Mouse (Mus musculus): ENCODE data around the gene Lhfpl1.
"Not testable (repeated sequence)": the region's sequence is repeated elsewhere in the genome, so short reads cannot be mapped to it uniquely, and the experiment has no call there.

Lhfpl1 gene

DNA sequence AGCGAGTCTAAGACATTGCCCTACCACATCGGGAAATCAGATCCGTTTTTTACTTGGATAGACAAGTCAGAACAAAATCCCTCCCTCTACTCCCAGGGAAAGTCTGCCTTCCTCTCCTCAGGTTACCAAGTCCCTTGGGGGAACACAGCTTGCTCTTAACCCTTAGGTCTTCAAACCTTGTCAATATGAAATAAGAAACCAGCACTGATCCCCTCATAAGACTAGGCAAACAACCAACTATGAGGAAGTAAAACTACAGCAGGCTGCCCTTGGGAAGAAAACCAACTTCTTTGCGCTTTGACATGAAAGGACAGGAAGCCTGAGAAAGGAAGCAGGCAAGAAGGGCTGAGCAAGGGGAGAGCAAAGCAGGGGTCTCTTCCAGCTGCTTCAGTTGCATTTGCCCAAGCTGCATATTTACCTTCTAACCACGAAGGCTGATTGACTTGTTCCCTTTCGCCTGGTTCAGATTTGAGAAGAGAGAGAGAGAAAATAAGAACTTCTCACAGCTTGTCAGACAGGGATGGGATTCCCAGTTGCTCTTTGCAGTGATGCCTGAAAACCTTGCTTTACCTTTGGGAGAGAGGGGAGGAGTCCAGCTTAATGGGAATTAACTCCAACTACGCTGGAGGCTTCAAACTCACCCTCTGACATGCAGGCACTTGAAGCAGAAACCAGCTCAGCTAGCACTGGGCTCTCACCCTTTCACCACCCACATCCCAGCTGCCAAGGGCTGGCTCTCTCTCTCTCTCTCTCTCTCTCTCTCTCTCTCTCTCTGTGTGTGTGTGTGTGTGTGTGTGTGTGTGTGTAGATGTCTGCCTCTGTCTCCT, at the start of gene Lhfpl1:
TSS of gene Lhfpl1 (minus strand) at position 713 of the 827 bp plus-strand sequence.
- DNase-seq (ENCODE audit: low spot score in 2 of 2), result peak in 1 of 2 experiments; percentile 13

DNA sequence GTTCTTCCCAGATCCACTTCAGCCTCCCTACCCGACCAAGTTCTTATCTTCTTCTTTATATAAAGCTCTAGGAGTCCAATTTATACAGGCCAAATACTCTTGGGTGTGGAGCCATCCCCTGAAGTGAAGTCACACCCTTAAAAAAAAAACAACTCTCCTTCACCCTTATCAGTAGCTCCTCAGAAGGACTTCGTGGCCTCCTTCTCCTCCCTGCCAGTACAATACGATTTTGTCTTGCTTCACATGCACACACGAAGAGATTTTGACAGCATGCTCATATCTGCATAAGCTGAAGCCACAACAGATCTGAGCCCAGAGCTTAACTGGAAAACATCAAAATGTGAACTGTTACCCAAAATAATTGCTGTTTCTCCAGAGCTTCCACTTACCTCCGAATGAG, 22.9 kb upstream of the Lhfpl1 start:
- no peak for DNase-seq (ENCODE audit: low spot score in 2 of 2)

DNA sequence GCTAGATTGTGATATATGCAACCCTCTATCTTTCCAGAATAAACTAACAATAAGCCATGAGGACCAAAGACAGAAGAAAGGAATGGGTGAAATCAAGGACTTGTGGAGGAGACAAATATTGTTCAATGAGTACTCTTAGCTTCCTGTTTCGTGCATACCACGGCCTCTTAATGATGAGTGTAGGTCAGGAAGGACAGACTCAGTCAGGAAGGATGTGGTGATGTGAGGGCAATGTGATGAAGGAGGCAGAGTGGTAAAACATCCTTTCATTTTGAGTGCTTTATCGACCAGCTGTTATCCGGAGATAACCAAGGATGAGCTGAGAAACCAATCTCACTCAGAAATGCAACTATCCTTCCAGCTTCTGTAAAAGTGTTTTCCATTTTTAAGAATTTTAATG, 13.6 kb upstream of the Lhfpl1 start:
- peak in 1 of 2 experiments; percentile 0 for DNase-seq (ENCODE audit: low spot score in 2 of 2)

DNA sequence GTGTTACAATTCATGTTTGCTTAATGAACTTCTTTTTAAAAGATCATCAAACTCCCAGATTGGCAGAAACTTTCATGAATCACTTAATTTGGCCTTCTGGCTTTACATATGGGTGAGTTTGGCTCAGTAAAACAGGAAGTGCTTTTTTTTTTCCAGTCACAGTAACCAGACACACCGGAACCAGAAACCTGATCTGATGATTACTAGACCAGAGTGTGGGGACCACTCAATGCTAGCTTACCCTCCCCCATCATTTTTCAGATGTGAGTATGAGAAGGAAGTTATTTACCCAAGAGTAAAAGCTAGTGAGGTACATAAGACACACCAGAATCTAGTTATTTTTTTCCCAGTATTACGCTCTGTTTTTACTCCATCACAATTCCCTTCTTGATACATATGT, 6.5 kb downstream of the Lhfpl1 start:
- DNase-seq (ENCODE audit: low spot score in 2 of 2), result peak; percentile 3 to 41

DNA sequence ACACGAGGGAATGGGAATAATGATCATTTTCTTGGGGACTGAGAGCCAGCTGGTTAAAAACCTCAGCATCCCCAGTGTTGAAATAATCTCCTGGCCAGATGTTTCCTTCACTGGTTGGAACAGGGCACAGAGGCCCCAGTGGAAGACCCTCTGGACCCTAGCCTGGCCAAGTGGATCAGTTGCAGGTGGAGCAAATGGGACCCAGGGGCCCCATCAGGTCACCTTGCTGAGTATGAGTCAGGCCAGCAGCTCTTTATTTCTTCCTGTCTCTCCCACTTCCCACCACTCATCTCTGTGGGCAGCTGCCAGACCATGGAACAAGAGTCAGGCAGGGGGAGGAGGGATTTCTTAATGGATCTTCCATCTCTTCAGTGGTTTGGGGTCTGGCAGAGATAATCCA, 12.7 kb downstream of the Lhfpl1 start:
- DNase-seq (ENCODE audit: low spot score in 2 of 2), result no peak

DNA sequence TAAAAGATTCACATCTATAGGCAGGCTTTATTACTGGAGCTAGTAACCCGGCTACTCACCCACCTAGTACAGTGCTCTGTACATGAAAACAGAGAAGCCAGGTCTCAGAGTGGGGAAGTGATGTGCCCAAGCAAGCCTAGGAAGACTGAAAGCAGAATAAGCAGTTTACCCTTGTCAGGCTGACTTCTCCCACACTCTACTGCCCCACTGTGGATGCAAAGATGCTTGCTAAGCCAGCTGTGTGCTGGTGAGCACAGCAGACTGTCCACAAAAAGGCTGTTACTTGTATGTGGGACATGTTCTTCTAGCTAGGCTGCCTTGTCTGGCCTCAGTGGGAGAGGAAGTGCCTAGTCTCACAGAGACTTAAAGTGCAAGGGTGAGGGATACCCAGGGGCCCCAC, 40.3 kb downstream of the Lhfpl1 start:
- no peak for DNase-seq (ENCODE audit: low spot score in 2 of 2)

DNA sequence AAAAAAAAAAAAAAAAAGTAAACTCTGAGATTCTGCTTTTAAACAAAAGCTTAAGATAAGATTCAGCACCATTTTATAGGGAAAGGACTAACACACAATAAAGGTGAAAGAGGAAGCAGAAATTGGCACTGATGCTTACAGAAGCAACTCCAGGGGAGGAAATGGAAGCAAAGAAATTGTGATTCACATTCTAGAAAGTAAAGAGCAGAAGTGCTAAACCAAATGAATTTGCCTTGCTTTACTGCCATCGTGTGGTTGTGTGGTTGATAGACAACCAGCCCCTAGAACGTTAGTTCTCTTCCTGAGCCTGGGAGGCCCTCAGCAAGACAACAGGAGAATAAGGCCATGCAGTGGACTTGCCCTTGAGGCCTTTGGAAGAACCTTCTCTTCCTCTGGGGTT, 41.7 kb downstream of the Lhfpl1 start:
- DNase-seq (ENCODE audit: low spot score in 2 of 2), result peak in 1 of 2 experiments; percentile 2

DNA sequence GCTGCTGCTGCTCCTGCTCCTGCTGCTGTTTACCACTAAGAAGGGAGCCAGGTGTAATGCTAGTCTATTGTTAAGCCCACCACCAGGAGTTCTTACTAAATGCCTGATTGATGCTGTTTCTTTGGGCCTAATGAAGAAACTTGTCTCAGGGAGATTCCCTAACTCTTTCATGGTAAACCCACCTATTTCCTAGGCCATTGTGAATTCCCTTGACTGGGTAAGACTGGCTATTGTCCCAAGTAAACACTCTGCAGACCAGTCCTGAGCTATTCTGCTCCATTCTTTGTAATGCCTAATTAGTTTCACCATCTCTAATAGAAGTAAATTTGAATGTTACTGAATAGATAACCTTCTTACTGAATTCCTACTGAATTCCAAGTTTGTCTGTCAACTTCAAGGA, 48.7 kb downstream of the Lhfpl1 start:
- not testable (repeated sequence) for DNase-seq (ENCODE audit: low spot score in 2 of 2)

DNA sequence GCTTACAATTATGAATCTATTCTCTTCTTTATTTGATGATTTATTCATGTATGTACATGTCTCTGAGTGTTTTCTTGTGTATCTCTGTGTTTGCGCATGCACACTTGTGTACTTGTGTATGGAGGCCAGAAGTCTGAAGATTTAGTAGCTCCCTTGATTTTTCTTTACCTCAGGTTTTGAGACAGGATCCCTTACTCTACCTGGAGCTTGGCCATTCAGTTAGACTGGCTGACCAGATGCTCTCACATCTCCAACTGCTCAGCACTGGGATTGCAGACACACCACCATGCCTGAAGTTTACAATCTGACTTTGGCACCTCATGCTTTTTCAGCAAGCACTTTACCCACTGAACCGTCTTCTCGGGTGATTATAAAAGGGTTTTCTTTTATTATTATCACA, 76.7 kb downstream of the Lhfpl1 start:
- no peak for DNase-seq (ENCODE audit: low spot score in 2 of 2)

DNA sequence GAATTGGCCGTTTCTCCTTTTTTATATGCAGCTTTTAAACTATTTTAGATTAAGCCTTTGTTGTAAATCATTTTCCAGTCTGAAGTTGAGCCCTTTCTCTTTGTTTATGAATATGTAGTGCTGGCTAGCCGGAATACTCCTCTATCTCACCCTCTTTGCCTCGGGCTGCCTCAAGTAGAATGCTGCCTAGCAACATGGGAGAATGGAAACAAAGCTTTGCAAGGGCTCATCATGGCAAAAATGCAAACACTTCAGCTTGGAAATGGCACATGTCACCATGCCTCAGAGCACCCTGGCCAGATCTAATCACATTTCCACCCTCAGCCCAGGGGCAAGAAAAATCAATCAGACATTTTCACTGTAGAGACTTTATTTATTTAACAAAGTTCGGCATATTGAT, 77.1 kb downstream of the Lhfpl1 start:
- DNase-seq (ENCODE audit: low spot score in 2 of 2), result no peak

DNA sequence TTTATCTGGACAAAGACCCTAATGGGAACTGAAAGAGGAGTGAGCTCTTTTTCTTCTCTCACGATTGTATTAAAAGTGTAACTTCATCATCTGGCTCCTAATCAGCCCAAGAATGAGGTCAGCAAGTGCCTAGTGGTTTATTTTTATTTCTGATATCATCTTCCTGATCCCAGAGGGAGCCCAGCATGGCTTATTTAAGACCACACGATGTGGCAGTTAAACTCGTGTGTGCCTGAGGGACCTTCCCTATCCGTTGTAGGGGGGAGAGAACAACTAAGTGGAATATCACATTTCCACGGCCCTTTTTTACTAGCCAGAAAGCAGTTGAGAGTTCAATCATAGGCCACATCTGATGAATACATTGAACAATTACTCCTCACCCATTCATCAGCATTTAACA, 87.1 kb downstream of the Lhfpl1 start:
- no peak for DNase-seq (ENCODE audit: low spot score in 2 of 2)
